Mouse (Mus musculus) kidney, postnatal 0 days (tissue): ENCODE data around the gene Hibch. TPM values are rescaled to one million over a fixed set of nuclear protein-coding genes. Genes with fewer than 3 reads are reported as not detected.

Experiments used
- ATAC-seq: fragments of 200-750 bp; cut with Nextera tagmentation; replicated peaks from 2 replicates; pipeline ENCODE4 v1.8.0; 2017; ENCODE audit warnings: low read depth, moderate number of reproducible peaks, moderate TSS enrichment, moderate library complexity; ENCODE audit not compliant: low FRiP score
- DNase-seq: peaks from one replicate; pipeline ENCODE4 v3.0.0-alpha.2; 2016; ENCODE audit warnings: low spot score
- H3K27ac ChIP-seq: fragments of 300-500 bp; sonication (generic); 2 replicates; pipeline ENCODE4 v1.5.1; 2014; ENCODE audit warnings: mild to moderate bottlenecking
- H3K27me3 ChIP-seq: fragments of 300-500 bp; sonication (generic); 2 replicates; pipeline ENCODE4 v1.6.1; 2014; ENCODE audit warnings: low read length, mixed read lengths; ENCODE audit not compliant: insufficient read depth
- H3K36me3 ChIP-seq: fragments of 300-500 bp; sonication (generic); 2 replicates; pipeline ENCODE4 v1.6.1; 2014; ENCODE audit warnings: low read length, mixed read lengths; ENCODE audit not compliant: insufficient read depth
- H3K4me1 ChIP-seq: fragments of 300-500 bp; sonication (generic); replicated peaks from 2 replicates; pipeline ENCODE4 v1.6.1; 2014; ENCODE audit warnings: antibody characterized with exemption, low read length, mixed read lengths; ENCODE audit not compliant: insufficient read depth
- H3K4me2 ChIP-seq: fragments of 300-500 bp; sonication (generic); 2 replicates; pipeline ENCODE4 v1.6.1; 2014; ENCODE audit warnings: mild to moderate bottlenecking, low read length, moderate library complexity, mixed read lengths
- H3K4me3 ChIP-seq: fragments of 300-500 bp; sonication (generic); replicated peaks from 2 replicates; pipeline ENCODE4 v1.5.1; 2014; ENCODE audit warnings: low read depth, low read length
- H3K9ac ChIP-seq: fragments of 300-500 bp; sonication (generic); 2 replicates; pipeline ENCODE4 v1.6.1; 2014; ENCODE audit warnings: low read depth, low read length
- H3K9me3 ChIP-seq: fragments of 300-500 bp; sonication (generic); replicated peaks from 2 replicates; pipeline ENCODE4 v1.6.1; 2016; ENCODE audit warnings: low read length, inconsistent platforms, mixed read lengths
- CTCF ChIP-seq: IDR thresholded peaks from 2 replicates; pipeline ENCODE4 v1.5.1; 2016; ENCODE audit warnings: antibody characterized with exemption, low read depth, mild to moderate bottlenecking, moderate library complexity
- WGBS: fragments of 180-500 bp; shearing (Covaris S2); extraction: QIAGEN DNeasy Blood & Tissue Kit; methylation state at CpG from one replicate; pipeline ENCODE4 v1.1.7; 2014; 5-methylcytosine and 5-hydroxymethylcytosine counted together
- polyA plus RNA-seq: library from polyadenylated mRNA; unstranded; fragments of >200 nt; fragmentation: Nextera tagmentation; extraction: Ambion mirVana; gene quantifications from 2 replicates; pipeline ENCODE4 v1.2.1, GENCODE M21; 2015

Gene Hibch
- polyA plus RNA-seq, 1 experiment from 2014 or later, result 30.7 TPM

DNA sequence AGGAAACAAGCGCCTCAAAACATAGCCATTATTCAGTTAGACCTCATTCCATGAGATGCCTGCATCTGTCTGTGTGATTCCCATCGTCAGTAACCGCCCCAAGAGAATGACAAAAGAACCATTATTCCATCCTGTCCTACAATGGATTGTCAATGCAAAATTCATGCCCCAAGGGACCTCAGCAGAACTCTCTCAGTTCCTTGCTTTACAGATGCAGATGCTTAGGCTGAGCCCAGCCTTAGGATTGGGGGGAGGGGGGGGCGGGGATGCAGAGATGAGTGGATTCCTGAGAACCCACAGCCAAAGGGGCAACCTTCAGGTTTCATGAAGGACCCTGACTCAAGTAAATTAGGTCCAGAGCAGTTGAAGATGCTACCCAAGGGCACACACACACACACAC lies 108.8 kb downstream of the Hibch start:
- no peaks in the 10 kb centered on the region for H3K9me3 ChIP-seq
- no peaks in the 10 kb centered on the region for H3K27me3 ChIP-seq
- H3K4me1 ChIP-seq, result no peaks in the 10 kb centered on the region; the same call in 1 of the 2 replicates
- no peak overlapping the region for H3K4me3 ChIP-seq
- TF ChIP-seq CTCF, result no peak
- DNase-seq (no peak), ATAC-seq (no peak)
- WGBS, result 30% methylated on average over 4 of the region's 4 CpGs
- peak overlapping the region; percentile 98 for H3K4me2 ChIP-seq
- H3K27ac ChIP-seq, result no peak overlapping the region
- no peak overlapping the region for H3K9ac ChIP-seq
- no peaks in the 10 kb centered on the region for H3K36me3 ChIP-seq

DNA sequence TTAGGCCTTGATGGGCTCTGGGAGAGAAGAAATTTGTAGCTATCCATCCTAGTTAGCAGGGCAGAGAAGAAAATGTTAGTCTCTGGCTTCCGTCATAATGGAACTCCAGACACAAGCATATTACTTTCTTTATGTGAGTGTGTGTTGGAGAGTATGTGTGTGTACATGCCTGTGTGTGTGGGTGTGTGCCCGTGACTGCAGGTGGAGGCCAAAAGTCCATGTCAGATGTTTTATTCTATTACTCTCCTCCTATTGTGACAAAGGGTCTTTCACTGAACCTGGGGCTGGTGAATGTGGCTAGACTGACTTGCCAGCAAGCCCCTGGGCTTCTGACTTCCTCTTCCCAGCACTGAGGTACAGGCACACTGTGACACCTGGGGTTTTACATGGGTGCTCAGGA lies 109.7 kb downstream of the Hibch start:
- Histone ChIP-seq H3K27me3 (no peaks in the 10 kb centered on the region), H3K9ac (no peak overlapping the region), H3K27ac (no peak overlapping the region), H3K36me3 (no peaks in the 10 kb centered on the region), H3K4me1 (no peaks in the 10 kb centered on the region; the same call in 1 of the 2 replicates), H3K4me3 (no peak overlapping the region), H3K9me3 (no peaks in the 10 kb centered on the region), H3K4me2 (no peak overlapping the region)
- ATAC-seq, result no peak
- no peak for TF ChIP-seq CTCF
- DNase-seq, result no peak
- WGBS, result 81% methylated on average over 2 of the region's 2 CpGs

DNA sequence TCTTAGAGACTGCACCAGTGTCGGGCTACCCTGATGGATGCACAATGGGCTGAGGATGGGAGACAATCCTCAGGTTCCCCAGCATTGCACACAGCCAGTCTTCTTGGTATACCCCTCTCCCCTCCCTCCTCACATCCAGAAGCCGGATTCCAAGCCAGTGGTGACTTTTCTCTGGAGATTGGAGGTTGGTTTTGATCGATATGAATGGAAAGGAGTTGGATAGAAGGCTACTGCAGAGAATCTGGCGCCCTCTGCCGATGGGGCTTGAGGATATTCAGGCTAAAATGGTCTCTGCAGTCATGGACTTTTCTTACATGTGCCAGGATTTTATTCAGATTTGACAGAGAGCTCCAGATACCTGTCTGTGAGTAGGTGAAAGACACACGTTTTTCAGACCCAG lies 110.4 kb downstream of the Hibch start:
- no peak for ATAC-seq
- H3K4me3 ChIP-seq, result no peak overlapping the region
- no peak overlapping the region for H3K27ac ChIP-seq
- TF ChIP-seq CTCF, result peak; percentile 68
- H3K27me3 ChIP-seq, result no peaks in the 10 kb centered on the region
- peak; percentile 33 for DNase-seq
- 30% methylated on average over 6 of the region's 6 CpGs for WGBS
- no peak overlapping the region for H3K4me2 ChIP-seq
- H3K9ac ChIP-seq, result no peak overlapping the region
- no peaks in the 10 kb centered on the region for H3K36me3 ChIP-seq
- no peaks in the 10 kb centered on the region; the same call in 1 of the 2 replicates for H3K4me1 ChIP-seq
- no peaks in the 10 kb centered on the region for H3K9me3 ChIP-seq

DNA sequence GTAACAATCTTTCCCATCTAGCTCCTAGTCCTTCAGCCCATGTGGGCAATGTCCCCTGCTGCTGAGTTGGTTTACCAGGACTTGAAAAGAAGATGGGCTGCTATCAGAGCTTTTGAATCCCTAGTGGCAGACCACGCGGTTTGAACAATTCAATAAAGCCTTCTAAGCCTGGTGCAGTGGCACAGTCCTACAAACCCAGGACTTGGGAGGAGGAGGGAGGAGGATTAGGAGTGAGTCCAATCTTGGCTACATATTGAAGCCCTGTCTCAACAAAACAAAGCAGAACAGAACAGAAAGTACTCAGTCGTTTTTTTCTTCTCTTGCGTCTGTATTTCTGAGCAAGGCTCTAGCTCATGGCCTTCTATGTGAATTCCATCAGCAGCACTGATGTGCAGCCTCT lies 112.0 kb downstream of the Hibch start:
- no peak overlapping the region for H3K27ac ChIP-seq
- H3K4me1 ChIP-seq, result no peaks in the 10 kb centered on the region; the same call in 1 of the 2 replicates
- H3K9ac ChIP-seq, result no peak overlapping the region
- H3K4me3 ChIP-seq, result no peak overlapping the region
- no peak for DNase-seq
- no peak overlapping the region for H3K4me2 ChIP-seq
- no peak for ATAC-seq
- H3K36me3 ChIP-seq, result no peaks in the 10 kb centered on the region
- no peaks in the 10 kb centered on the region for H3K27me3 ChIP-seq
- TF ChIP-seq CTCF, result no peak
- no peaks in the 10 kb centered on the region for H3K9me3 ChIP-seq
- WGBS, result 78% methylated on average over 4 of the region's 4 CpGs

DNA sequence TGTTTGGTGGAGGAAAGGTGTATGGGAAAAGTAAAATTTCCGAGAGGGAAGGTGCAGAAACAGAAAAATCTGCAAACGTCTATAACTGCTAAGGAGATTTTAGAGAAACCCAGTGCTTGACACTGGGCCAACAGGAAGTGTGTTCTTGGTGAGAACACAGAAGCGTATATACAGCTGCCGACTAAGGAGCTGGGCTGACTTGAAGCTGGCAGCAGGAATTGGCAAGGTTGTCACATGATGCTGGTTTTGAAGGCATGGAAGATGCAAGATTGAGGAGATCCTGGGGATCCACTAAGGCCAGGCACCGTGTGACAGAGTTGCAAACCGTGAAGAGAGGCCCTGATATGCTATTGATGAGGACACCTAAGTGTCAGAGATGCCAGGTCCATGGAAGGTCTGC lies 115.5 kb downstream of the Hibch start:
- Histone ChIP-seq H3K9me3 (no peaks in the 10 kb centered on the region), H3K27me3 (no peaks in the 10 kb centered on the region), H3K27ac (no peak overlapping the region), H3K36me3 (no peaks in the 10 kb centered on the region), H3K4me3 (no peak overlapping the region), H3K4me1 (no peaks in the 10 kb centered on the region), H3K4me2 (no peak overlapping the region), H3K9ac (no peak overlapping the region)
- DNase-seq, result no peak
- WGBS, result 60% methylated on average over 6 of the region's 6 CpGs
- no peak for ATAC-seq
- TF ChIP-seq CTCF, result no peak

DNA sequence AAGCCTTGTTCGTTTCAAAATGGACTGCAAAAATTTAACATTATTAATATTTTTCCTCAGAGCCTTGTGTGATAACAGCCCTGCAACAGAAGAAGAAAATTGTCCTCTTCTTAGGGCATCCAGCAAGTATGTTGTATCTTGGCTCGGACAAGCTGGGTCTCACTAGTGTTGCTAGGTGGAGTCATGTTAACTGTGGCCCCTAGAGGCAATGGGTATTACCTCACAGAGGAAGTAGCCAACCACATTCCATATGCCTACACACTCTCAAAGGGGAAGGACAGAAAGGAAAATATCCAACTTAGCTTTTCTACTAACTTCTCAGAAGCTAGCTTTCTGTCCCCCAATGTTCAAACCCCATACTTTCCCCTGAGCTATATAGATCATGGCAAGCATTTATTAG lies 118.4 kb downstream of the Hibch start:
- Histone ChIP-seq H3K36me3 (no peaks in the 10 kb centered on the region), H3K4me3 (no peak overlapping the region), H3K9me3 (no peaks in the 10 kb centered on the region), H3K27ac (no peak overlapping the region), H3K9ac (no peak overlapping the region), H3K4me2 (no peak overlapping the region), H3K4me1 (no peaks in the 10 kb centered on the region), H3K27me3 (no peaks in the 10 kb centered on the region)
- TF ChIP-seq CTCF, result no peak
- ATAC-seq (no peak), DNase-seq (no peak)
- WGBS, result 80% methylated on average over 2 of the region's 2 CpGs

DNA sequence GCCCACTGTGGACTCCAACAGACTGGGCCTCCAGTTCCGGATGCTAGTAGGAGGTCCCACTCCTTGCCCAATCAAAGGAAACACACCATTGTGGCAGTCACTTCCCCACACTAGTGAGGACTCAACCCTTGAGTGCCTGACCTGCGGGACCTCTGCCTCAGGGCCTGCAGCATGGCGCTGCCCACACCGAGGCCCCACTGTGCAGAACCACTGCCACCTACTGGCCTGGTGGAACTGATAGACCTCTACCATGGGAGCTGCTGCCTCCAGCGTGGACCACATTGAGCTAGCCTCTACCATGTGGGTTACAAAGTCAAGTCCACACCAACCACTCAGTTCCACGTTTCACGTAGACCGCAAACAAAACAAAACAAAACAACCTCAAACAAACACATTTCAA lies 119.9 kb downstream of the Hibch start:
- no peaks in the 10 kb centered on the region for H3K27me3 ChIP-seq
- H3K9ac ChIP-seq, result no peak overlapping the region
- H3K9me3 ChIP-seq, result no peaks in the 10 kb centered on the region
- H3K4me3 ChIP-seq, result no peak overlapping the region
- H3K27ac ChIP-seq, result no peak overlapping the region
- H3K4me2 ChIP-seq, result no peak overlapping the region
- TF ChIP-seq CTCF, result no peak; the same call in 1 of the 2 replicates
- ATAC-seq (no peak), DNase-seq (no peak)
- no peaks in the 10 kb centered on the region for H3K36me3 ChIP-seq
- 79% methylated on average over 8 of the region's 8 CpGs for WGBS
- H3K4me1 ChIP-seq, result no peaks in the 10 kb centered on the region

Other genes with a start within 250 kb of the Hibch start
- gene Nemp2, start 214.2 kb upstream of the Hibch start, polyA plus RNA-seq, result 5.8 and 6.2 TPM in 2 replicates
- 3.0 and 3.2 TPM in 2 replicates for gene Mfsd6, start 117.5 kb upstream of the Hibch start, polyA plus RNA-seq
- 16.3 and 16.9 TPM in 2 replicates for gene Inpp1, start 27.2 kb upstream of the Hibch start, polyA plus RNA-seq
- 8.1 and 10.2 TPM in 2 replicates for gene 1700019D03Rik, start 175.2 kb downstream of the Hibch start, polyA plus RNA-seq
- 0.05 TPM in 1 of 2 replicates, not detected in the other for gene Mstn, start 216.7 kb downstream of the Hibch start, polyA plus RNA-seq